Mouse (Mus musculus) bone marrow macrophage, adult 2 months (primary cell): Measurements from ENCODE around the gene Ptpn12. TPM values are rescaled to one million over a fixed set of nuclear protein-coding genes. Genes with fewer than 3 reads are reported as not detected.

Experiments used
- H3K27ac ChIP-seq: 2 replicates; pipeline ENCODE4 v1.5.1; 2012; ENCODE audit warnings: low read depth, low read length; ENCODE audit not compliant: insufficient read depth
- H3K4me1 ChIP-seq: 2 replicates; pipeline ENCODE4 v1.6.1; 2012; ENCODE audit warnings: low read length; ENCODE audit not compliant: control insufficient read depth, insufficient read depth
- H3K4me3 ChIP-seq: 2 replicates; pipeline ENCODE4 v1.5.1; 2012; ENCODE audit warnings: mild to moderate bottlenecking, low read length, moderate library complexity; ENCODE audit not compliant: insufficient read depth
- CTCF ChIP-seq: IDR thresholded peaks from 2 replicates; pipeline ENCODE4 v1.5.1; 2012; ENCODE audit warnings: low read depth, mild to moderate bottlenecking, low read length, moderate library complexity
- POLR2A ChIP-seq: IDR thresholded peaks from 2 replicates; pipeline ENCODE4 v1.6.1; 2012; ENCODE audit warnings: mild to moderate bottlenecking, low read depth, low read length, borderline replicate concordance
- polyA plus RNA-seq: library from polyadenylated mRNA; stranded (reverse); fragments of >200 nt; gene quantifications from 2 replicates; pipeline ENCODE4 v1.2.4, GENCODE M21; 2012; ENCODE audit not compliant: missing spikeins, insufficient read depth, insufficient read length

Gene Ptpn12
- polyA plus RNA-seq, result 86.0 and 92.2 TPM in 2 replicates

DNA sequence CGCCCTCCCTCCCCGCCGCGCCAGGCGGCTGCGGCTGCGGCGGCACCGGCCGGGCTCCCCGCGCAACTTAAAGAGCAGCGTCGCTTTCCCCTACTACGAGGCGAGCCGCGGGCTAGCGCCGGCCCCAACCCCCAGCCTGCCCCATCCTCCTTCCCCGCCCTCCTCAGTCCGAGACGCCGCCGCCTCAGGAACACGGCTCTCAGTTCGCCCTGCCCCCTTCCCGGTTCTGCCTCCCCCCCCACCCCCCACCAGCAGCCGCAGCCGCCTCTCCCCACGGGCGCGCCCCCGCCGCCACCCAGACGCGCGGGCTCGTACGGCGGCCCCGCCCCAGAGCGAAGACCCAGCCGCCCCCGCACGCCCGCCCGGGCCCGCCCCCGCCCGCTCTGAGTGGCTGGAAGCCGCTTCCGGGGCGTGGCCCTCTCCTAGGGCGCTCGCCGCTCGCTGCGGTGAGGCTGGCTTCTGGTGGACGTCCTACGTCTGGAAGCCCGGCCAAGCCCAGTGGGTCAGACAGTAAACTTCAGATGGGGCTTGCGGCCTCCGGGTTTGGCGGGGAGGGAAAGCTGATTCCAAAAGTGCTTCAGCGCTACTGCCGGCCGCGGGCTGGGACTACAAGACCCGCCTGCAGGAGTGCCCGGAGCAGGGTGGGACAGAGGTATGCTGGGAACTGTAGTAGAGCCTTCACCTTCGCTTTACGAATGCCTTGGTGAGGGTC is at the start of gene Ptpn12:
Gene Ptpn12 (minus strand): TSS at position 92 of the 712 bp plus-strand sequence.
- TF ChIP-seq POLR2A (peak; percentile 66; the same call in 1 of the 2 replicates), CTCF (no peak)
- peaks cover 15% of the 10 kb centered on the region for H3K4me1 ChIP-seq
- H3K27ac ChIP-seq, result peak within 1 kb of the TSS; percentile 88
- peak within 1 kb of the TSS; percentile 96 for H3K4me3 ChIP-seq

DNA sequence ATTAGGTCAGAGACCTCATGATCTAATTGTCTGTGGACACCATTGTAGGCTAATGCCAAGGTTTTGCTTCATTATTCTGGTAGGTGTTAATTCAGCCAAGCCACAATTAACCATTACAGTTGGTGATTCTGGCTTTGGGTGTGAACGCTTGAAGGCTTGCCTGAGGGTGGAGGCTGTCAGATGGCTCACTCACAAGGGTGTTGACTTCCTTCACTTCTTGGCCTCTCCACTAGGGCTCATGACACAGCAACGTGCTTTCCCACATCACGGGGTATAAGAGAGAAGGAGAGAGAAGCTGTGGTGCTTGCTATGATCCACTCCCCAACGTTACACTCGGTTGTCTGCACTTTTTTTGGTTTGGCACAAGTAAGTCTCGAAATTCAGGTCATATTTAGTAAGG is 35.5 kb upstream of the Ptpn12 start:
- H3K4me3 ChIP-seq, result no peak overlapping the region
- H3K4me1 ChIP-seq, result no peaks in the 10 kb centered on the region
- H3K27ac ChIP-seq, result no peak overlapping the region
- TF ChIP-seq CTCF, result no peak
- TF ChIP-seq POLR2A, result no peak

DNA sequence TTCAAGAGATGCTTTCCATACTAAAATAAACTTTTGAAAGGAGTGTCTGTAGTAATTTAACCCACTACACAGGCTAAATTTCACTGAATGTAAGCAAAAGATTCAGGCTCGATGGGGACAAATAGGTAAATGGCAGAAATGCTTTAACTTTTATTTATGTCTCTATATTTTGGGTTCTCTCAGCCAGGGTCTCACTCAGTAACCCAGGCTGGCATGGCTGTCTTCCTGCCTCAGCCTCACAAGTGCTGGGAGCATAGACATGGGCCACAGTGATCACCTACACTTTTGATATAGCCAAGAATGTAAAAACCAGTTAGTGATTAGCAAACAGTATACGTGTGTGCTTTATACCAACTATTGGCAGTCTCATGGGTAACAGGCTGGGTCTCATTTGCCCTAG is 1.5 kb upstream of the Ptpn12 start:
- Histone ChIP-seq H3K4me1 (peaks cover 7% of the 10 kb centered on the region), H3K27ac (no peak overlapping the region), H3K4me3 (no peak overlapping the region)
- TF ChIP-seq POLR2A, result no peak
- no peak for TF ChIP-seq CTCF

DNA sequence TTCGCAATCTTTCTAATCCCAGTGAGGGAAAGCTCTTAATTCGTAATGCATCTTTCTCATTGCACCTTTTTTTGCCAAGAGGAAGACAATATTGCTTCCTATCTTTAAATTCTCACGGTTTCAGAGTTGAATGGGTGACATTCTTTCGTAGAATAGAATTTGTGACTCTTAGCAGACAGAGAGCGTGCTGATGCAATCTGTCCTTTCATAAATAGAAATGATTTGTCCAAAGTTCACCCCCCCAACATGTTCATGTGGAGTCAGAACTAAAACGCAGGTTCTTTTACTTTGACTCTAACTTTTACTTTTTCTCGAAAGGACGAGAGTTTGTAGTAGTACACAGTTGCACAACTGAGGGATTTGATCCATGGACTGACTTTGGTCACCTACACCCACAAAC is 884 bp upstream of the Ptpn12 start:
- TF ChIP-seq POLR2A (no peak), CTCF (no peak)
- Histone ChIP-seq H3K4me3 (peak overlapping the region; percentile 77), H3K27ac (peak overlapping the region; percentile 87), H3K4me1 (peaks cover 11% of the 10 kb centered on the region)

GRCm38 (mm10) chr5:21055071-21055819 is 466 bp downstream of the Ptpn12 start:
- Histone ChIP-seq H3K4me3 (peak overlapping the region; percentile 96), H3K4me1 (peaks cover 18% of the 10 kb centered on the region), H3K27ac (peak overlapping the region; percentile 88)
- TF ChIP-seq CTCF (no peak), POLR2A (no peak)

DNA sequence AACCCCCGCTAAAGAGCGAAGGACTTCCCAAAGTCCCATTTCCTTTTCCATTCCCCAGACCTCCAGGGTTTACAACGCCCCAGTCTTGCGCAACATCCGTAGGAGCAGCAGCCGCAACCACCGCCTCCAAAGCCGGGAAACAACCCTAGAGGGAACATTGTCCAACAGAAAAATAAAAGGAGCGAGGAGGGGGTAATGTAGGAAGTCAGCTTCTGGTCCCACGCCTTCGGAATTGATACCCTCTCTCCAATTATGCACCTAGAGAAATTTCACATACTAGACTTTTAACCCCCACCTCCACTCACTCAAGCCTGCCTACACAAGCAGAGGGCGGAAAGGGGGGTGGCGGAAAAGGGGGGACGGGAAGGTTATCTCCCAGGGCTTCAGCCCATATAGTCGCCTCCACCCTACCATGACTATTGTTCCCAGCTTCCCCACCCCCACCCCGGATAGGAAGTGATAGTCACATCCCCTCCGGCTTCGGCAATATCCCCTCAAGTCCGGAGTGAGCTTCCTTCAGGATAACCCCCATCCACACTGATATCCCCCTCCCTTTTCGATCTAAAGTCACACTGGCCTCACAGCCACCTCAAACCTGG is 1.1 kb downstream of the Ptpn12 start:
- Histone ChIP-seq H3K27ac (peak overlapping the region; percentile 88), H3K4me1 (peaks cover 21% of the 10 kb centered on the region), H3K4me3 (peak overlapping the region; percentile 96)
- TF ChIP-seq POLR2A, result no peak
- no peak for TF ChIP-seq CTCF

- peak overlapping the region; percentile 56 for H3K4me3 ChIP-seq
- peak overlapping the region; percentile 63 for H3K27ac ChIP-seq
- TF ChIP-seq CTCF, result no peak
- no peak for TF ChIP-seq POLR2A
- peaks cover 24% of the 10 kb centered on the region for H3K4me1 ChIP-seq
These were observed 2.0 kb downstream of the Ptpn12 start for GRCm38 (mm10) chr5:21053571-21054307.

DNA sequence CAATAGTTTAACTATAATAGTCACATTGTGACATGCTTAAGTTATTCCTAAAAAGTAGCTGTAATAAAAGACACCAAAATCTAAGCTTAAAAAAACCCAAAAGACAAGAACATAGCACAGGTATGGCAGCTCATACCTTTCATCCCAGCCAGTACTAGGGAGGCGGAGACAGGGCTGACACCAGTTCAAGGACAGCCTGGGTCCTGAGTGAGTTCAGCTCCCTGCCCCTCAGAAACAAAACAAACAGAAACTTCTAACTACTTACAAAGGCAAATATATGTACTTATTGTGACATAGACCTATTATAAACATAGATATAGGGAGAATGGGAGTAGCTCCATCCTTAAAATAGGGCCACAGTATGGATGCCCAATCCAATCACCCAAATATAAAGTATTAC is 3.2 kb downstream of the Ptpn12 start:
- Histone ChIP-seq H3K4me3 (no peak overlapping the region), H3K4me1 (peaks cover 24% of the 10 kb centered on the region), H3K27ac (no peak overlapping the region)
- no peak for TF ChIP-seq CTCF
- TF ChIP-seq POLR2A, result no peak

GRCm38 (mm10) chr5:21050770-21051122 is 5.0 kb downstream of the Ptpn12 start:
- Histone ChIP-seq H3K4me1 (peaks cover 32% of the 10 kb centered on the region), H3K4me3 (no peak overlapping the region), H3K27ac (no peak overlapping the region)
- no peak for TF ChIP-seq CTCF
- no peak for TF ChIP-seq POLR2A
